Mouse (Mus musculus) limb, embryonic 12.5 days (tissue): Measurements from ENCODE around the gene Stambpl1. TPM values are rescaled to one million over a fixed set of nuclear protein-coding genes. Genes with fewer than 3 reads are reported as not detected.

Experiments
- ATAC-seq: fragments of 200-750 bp; cut with Nextera tagmentation; 2 replicates; pipeline ENCODE4 v1.8.0; 2017; ENCODE audit warnings: low read depth, moderate TSS enrichment; ENCODE audit not compliant: insufficient number of reproducible peaks, insufficient read depth, low FRiP score, low TSS enrichment
- H3K27ac ChIP-seq: fragments of 300-500 bp; sonication (generic); 2 replicates; pipeline ENCODE4 v1.5.1; 2016; ENCODE audit warnings: mild to moderate bottlenecking, moderate library complexity
- H3K27me3 ChIP-seq: fragments of 300-500 bp; sonication (generic); 2 replicates; pipeline ENCODE4 v1.6.1; 2016; ENCODE audit warnings: mild to moderate bottlenecking, moderate library complexity
- H3K36me3 ChIP-seq: fragments of 300-500 bp; sonication (generic); 2 replicates; pipeline ENCODE4 v1.6.1; 2016; ENCODE audit warnings: mild to moderate bottlenecking, moderate library complexity
- H3K4me1 ChIP-seq: fragments of 300-500 bp; sonication (generic); replicated peaks from 2 replicates; pipeline ENCODE4 v1.6.1; 2016
- H3K4me2 ChIP-seq: fragments of 300-500 bp; sonication (generic); 2 replicates; pipeline ENCODE4 v1.6.1; 2016; ENCODE audit warnings: mild to moderate bottlenecking, moderate library complexity
- H3K4me3 ChIP-seq: fragments of 300-500 bp; sonication (generic); replicated peaks from 2 replicates; pipeline ENCODE4 v1.5.1; 2016; ENCODE audit warnings: mild to moderate bottlenecking
- H3K9ac ChIP-seq: fragments of 300-500 bp; sonication (generic); replicated peaks from 2 replicates; pipeline ENCODE4 v1.6.1; 2016; ENCODE audit warnings: mild to moderate bottlenecking, moderate library complexity
- H3K9me3 ChIP-seq: fragments of 300-500 bp; sonication (generic); 2 replicates; pipeline ENCODE4 v1.6.1; 2016; ENCODE audit warnings: mild to moderate bottlenecking, moderate library complexity
- WGBS: fragments of 180-500 bp; shearing (Covaris S2); methylation state at CpG from one replicate; pipeline ENCODE4 v1.1.7; 2016; 5-methylcytosine and 5-hydroxymethylcytosine counted together
- polyA plus RNA-seq: library from polyadenylated mRNA; unstranded; fragments of >200 nt; fragmentation: Nextera tagmentation; extraction: Ambion mirVana; gene quantifications from 2 replicates; pipeline ENCODE4 v1.2.1, GENCODE M21; 2016

The Stambpl1 gene
- 10.8 and 11.3 TPM in 2 replicates for polyA plus RNA-seq

DNA sequence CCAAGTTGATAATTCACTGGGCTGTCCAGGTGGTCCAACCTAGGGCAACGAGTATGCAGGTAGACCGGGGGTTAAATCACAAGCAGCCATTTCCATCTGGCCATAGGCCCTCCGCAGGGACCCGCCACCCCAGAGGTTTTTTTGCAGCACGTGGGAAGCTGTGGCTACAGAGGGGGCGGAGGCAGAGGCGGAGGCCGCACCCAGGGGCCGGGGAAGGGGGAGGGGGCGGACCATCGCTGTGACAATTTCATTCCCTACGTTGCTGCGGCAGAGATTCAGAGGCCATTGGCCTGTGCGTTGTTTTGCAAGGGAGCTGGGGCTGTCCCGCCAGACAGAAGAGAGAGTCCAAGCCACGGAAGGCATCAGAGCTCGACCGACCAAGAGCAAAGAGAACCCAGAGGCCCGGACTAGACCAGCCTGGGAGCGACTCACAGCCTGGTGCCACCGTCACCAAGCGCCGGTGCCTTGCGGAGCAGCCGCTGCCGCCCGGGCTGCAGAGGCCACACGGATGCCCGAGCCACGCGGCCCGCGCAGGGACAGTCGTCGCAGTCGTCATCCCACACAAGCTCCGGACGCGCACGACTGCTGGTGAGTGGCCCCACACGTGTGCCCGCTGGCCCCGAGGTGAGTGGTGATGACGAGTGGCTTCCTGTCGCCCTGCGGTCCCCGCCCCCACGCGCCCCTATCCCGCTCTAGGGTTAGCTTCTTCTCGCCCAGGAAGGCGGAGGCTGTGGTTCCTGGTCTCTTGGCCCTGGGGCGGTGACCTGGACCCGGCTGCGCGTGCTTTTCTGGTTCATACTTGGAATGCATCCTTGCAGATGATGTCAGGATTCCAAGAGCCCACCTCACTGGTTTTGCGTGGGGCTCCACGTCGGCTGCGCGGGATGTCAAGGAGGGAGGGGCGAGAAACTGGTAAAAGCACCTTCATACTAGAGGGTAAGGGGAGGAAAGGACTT lies at the start of gene Stambpl1:
TSS of gene Stambpl1 (plus strand) at position 222 of the 956 bp plus-strand sequence.
- H3K9ac ChIP-seq = peak within 1 kb of the TSS; percentile 69
- peaks cover 24% of the 10 kb centered on the region for H3K4me1 ChIP-seq
- peak within 1 kb of the TSS; percentile 59; the same call in 1 of the 2 replicates for H3K27ac ChIP-seq
- H3K36me3 ChIP-seq = no peaks in the 10 kb centered on the region
- peak within 1 kb of the TSS; percentile 75 for H3K4me3 ChIP-seq
- H3K4me2 ChIP-seq = peak within 1 kb of the TSS; percentile 93
- ATAC-seq = peak; percentile 69
- peaks cover 10% of the 10 kb centered on the region; the same call in 1 of the 2 replicates for H3K27me3 ChIP-seq
- under 1% methylated on average over 62 of the region's 62 CpGs for WGBS
- no peaks in the 10 kb centered on the region for H3K9me3 ChIP-seq

DNA sequence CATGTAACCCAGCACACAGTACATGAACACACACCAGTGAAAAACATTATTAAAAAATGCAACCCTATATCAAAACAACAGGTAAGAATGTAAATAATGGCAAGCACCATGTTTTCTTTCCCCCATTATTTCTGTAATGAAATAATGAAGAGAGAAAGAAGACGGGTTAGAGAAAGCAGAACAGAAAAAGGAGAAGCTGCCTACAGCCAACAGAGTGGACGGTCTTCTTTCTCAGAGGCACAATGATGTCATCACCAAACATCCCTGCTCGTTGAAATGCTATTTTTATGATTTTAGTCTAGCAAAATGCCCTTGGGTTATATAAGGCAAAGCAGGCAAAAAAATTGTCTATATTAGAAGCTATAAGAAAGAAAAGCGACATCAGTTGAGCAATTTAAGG lies 43.6 kb upstream of the Stambpl1 start:
- peaks cover 2% of the 10 kb centered on the region; the same call in 1 of the 2 replicates for H3K4me1 ChIP-seq
- no peak overlapping the region for H3K27ac ChIP-seq
- H3K4me3 ChIP-seq = no peak overlapping the region
- no peak overlapping the region for H3K9ac ChIP-seq
- ATAC-seq = no peak
- no peak overlapping the region for H3K4me2 ChIP-seq
- no peaks in the 10 kb centered on the region for H3K36me3 ChIP-seq
- H3K9me3 ChIP-seq = no peaks in the 10 kb centered on the region
- H3K27me3 ChIP-seq = no peaks in the 10 kb centered on the region
- 82% methylated on average over 4 of the region's 4 CpGs for WGBS

DNA sequence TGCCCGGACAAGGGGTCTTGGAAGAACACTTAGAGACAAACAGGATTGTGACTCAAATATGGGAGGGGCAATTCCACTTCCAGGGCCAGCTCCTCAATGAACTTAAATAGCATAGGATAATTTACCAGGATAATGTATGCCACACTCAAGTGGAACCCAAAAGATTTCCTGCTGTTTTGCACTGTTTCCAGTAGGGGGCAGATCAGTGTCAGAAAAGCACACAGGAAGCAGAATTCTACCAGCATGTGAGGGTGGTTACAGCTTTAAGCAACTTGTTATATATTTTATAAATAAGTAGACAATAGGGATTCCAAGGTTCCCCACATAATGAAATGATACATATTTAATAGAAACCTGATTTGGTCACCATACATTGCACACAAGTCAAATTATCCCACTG lies 40.1 kb upstream of the Stambpl1 start:
- H3K4me2 ChIP-seq = no peak overlapping the region
- no peak overlapping the region for H3K4me3 ChIP-seq
- no peak overlapping the region for H3K9ac ChIP-seq
- no peaks in the 10 kb centered on the region for H3K27me3 ChIP-seq
- no peaks in the 10 kb centered on the region for H3K36me3 ChIP-seq
- H3K27ac ChIP-seq = no peak overlapping the region
- peaks cover 8% of the 10 kb centered on the region; the same call in 1 of the 2 replicates for H3K4me1 ChIP-seq
- no peaks in the 10 kb centered on the region for H3K9me3 ChIP-seq
- no peak for ATAC-seq
- WGBS = 86% methylated on average over 1 of the region's 1 CpGs

DNA sequence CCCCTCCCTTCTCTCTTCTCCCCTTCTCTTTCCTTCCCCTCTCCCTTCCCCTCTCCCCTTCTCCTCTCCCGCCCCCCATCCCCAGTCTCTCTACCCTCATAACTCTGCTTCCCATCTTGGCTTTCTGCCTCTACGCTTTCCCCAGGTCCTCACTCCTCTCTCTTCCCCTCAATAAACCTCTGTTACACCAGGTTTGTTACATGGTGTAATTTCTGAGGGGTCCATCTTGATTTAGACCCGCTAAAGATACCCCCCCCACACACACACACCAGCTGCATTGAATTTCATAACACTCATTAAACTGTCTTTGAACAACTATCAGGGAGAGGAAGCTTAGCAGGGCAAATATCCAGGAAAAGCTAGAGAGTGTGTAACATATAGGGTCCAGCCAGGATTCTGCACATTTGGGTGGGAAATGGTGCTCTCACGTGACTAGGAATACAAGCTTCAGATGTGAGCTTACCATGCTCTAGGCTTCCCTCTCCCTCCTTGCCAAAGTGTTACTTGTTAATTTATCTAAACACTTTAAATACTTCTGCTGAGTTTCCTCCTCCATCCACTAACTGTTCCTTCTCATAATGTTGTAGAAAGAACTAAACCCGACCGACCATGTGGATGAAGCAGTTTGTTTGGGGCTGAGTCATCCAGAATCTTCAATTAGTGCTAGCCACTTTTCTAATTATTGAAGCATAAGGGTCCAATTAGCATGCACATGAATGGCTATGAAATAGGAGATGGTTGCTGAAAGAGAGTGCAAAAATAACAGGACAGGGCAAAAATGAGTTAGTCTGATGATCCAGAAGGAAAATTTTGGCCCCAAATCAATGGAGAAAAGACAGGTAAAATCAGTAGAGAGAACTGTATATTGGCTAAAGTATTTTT lies 38.5 kb upstream of the Stambpl1 start:
- WGBS = 38% methylated on average over 6 of the region's 6 CpGs
- H3K4me3 ChIP-seq = no peak overlapping the region
- H3K36me3 ChIP-seq = no peaks in the 10 kb centered on the region
- ATAC-seq = no peak
- H3K9ac ChIP-seq = no peak overlapping the region
- no peaks in the 10 kb centered on the region for H3K9me3 ChIP-seq
- no peak overlapping the region for H3K4me2 ChIP-seq
- H3K27ac ChIP-seq = no peak overlapping the region
- H3K4me1 ChIP-seq = peaks cover 8% of the 10 kb centered on the region; the same call in 1 of the 2 replicates
- H3K27me3 ChIP-seq = no peaks in the 10 kb centered on the region

DNA sequence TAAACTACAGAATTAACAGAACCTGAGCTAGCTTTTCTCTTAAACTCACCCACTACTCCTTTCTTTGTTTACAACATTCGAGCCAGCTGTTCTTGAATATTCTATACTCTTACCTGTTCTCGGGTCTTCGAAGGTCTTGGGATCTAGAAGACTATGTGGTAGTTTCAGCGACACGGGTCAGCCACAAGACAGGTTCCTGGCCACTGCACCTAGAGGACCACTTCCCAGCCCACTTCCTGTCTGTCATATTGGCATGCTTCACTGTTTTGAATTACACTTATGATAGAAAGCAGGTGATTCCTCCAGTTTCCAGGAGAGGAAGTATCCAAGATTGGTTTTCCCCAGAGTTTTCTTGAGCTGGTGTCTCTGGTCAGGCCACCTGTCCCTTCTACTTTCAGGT lies 29.3 kb upstream of the Stambpl1 start:
- 88% methylated on average over 5 of the region's 5 CpGs for WGBS
- ATAC-seq = no peak
- H3K9ac ChIP-seq = no peak overlapping the region

DNA sequence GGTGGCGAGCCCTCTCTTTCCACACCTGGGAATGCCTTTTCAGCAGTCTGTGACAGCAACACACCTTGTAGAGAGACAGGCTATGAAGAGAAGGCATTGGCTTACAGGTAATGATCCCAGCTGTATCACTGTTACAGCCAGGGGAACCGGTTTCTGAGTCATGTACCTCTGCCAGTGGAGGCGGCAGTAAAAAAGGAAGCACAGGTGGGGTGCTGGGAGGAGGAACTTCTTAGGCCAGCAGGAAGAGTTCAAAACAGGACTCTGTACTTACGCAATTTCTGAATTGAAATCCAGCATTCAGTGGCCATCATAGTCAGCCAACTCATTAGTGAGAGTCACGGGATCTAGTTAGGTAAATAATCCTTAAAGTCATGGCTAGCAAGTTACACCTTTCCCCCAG lies 26.1 kb upstream of the Stambpl1 start, which contains the start of gene Ankrd22:
TSS of gene Ankrd22 (minus strand) at position 163 of the 400 bp plus-strand sequence.
- Histone ChIP-seq H3K4me3 (no peak within 1 kb of the TSS), H3K9me3 (no peaks in the 10 kb centered on the region), H3K4me1 (peaks cover 7% of the 10 kb centered on the region; the same call in 1 of the 2 replicates), H3K27ac (no peak within 1 kb of the TSS), H3K9ac (no peak within 1 kb of the TSS), H3K27me3 (no peaks in the 10 kb centered on the region), H3K4me2 (no peak within 1 kb of the TSS), H3K36me3 (no peaks in the 10 kb centered on the region)
- ATAC-seq = no peak
- WGBS = 61% methylated on average over 5 of the region's 5 CpGs

More for the DNA sequence above, 29.3 kb upstream of the Stambpl1 start:
- Histone ChIP-seq H3K4me1 (peaks cover under 1% of the 10 kb centered on the region; the same call in 1 of the 2 replicates), H3K4me2 (no peak overlapping the region), H3K4me3 (no peak overlapping the region), H3K27ac (no peak overlapping the region), H3K9me3 (no peaks in the 10 kb centered on the region), H3K36me3 (no peaks in the 10 kb centered on the region), H3K27me3 (no peaks in the 10 kb centered on the region)

DNA sequence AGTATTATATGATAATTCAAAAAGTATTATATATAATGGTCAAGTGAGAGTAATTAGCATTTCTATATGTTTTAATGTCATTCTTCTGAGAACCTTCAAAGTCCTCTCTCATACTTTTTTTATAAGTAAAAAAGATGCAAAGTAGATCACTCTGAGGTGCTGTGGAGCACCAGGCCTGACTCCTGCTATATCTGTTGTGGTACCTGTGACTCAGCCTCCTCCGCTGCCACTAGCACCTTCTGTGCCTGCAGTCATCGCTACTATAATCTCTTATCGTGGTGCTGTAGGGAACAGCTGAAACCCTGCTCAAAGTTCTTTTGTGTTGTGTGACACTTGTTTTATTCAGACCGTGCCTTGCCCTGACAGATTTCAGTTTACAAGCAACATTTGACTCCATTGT lies 25.6 kb upstream of the Stambpl1 start:
- H3K9ac ChIP-seq = no peak overlapping the region
- WGBS = 89% methylated on average over 4 of the region's 4 CpGs
- H3K27ac ChIP-seq = no peak overlapping the region
- no peaks in the 10 kb centered on the region for H3K27me3 ChIP-seq
- H3K9me3 ChIP-seq = no peaks in the 10 kb centered on the region
- ATAC-seq = no peak
- no peaks in the 10 kb centered on the region for H3K36me3 ChIP-seq
- no peak overlapping the region for H3K4me2 ChIP-seq
- H3K4me3 ChIP-seq = no peak overlapping the region
- peaks cover 7% of the 10 kb centered on the region; the same call in 1 of the 2 replicates for H3K4me1 ChIP-seq

DNA sequence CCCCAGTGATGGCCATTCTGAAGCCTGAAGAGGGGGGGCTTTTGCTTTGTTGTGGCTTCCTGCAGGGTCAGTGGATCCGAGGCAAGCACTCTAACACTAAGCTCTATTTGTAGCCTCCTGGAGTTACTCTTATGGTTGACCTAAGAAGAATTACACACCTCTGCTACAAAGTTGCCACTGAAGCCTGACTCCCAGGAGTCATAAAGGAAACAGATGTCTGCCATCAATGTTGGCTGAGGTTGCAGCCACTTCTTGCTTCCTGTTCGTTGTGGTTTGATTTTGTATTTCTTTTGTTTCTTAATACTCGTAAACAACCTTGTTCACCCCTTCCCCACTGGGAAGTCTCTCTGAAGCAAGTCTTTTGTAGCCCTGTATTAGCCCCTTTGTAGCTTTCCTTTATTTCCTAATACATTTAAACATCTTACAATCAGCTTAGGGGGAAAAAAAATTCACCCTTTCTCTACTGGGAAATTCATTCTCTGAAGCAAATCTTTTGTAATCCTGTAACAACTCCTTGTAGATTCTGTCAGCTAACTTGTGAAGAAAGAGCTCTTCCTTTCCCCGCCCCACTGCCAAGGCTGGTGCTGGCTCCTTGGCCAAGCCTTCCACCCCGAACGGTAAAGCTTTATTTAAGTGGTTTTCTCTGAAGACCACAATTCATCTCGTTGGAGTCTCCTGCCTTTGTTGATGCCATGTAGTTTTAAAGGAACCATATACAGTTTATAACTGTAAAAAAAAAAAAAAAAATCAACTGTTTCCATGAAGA lies 23.9 kb upstream of the Stambpl1 start:
- Histone ChIP-seq H3K27me3 (no peaks in the 10 kb centered on the region), H3K4me2 (no peak overlapping the region), H3K4me3 (no peak overlapping the region), H3K9me3 (no peaks in the 10 kb centered on the region), H3K27ac (0 out of 2 replicates have a peak overlapping the region, but pooled peaks have one; percentile 35), H3K9ac (no peak overlapping the region), H3K36me3 (no peaks in the 10 kb centered on the region), H3K4me1 (peaks cover 7% of the 10 kb centered on the region; the same call in 1 of the 2 replicates)
- 50% methylated on average over 7 of the region's 7 CpGs for WGBS
- ATAC-seq = no peak

DNA sequence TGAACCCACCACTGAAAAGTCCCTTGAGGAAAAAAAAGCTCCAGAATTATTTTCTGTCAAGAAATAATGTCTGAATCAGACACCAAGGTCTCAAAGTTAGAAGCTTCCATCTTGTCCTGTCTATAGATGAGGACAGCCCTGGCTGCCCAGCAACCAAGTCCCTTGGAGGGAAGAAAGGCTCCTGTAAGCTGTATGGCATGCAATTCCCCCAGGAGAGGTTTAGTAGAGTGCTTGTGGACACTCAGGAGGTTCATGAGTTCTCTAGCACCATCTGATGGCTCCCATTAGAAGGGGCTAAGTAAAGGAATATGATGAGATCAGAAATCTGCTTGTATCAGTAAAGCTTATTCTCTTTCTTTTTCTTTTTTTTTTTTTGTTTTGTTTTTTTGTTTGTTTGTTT lies 22.9 kb upstream of the Stambpl1 start:
- Histone ChIP-seq H3K4me2 (no peak overlapping the region), H3K36me3 (no peaks in the 10 kb centered on the region), H3K27me3 (no peaks in the 10 kb centered on the region), H3K9ac (no peak overlapping the region), H3K27ac (no peak overlapping the region), H3K4me3 (no peak overlapping the region), H3K9me3 (no peaks in the 10 kb centered on the region), H3K4me1 (peaks cover 15% of the 10 kb centered on the region)
- ATAC-seq = no peak

DNA sequence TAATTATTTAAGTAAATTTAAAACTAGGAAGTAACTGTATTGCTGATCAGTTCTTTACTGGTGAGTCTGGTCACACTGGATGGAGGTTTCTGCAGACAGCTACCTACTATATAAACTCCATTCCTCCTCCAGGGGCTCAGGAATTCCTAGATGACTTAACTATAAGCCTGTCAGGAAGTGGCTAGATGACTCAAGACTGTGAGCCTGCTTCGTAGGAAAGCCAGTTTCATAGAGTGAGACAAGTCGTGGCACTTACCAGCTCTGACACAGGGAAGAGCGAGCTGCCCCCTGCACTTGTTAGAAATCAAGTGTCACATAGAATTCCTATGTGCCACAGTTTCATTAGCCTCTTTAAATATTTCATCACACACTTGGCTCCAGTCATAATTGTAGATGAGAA lies 20.9 kb upstream of the Stambpl1 start:
- Histone ChIP-seq H3K4me3 (no peak overlapping the region), H3K27ac (no peak overlapping the region), H3K9ac (no peak overlapping the region), H3K36me3 (no peaks in the 10 kb centered on the region), H3K27me3 (no peaks in the 10 kb centered on the region), H3K9me3 (no peaks in the 10 kb centered on the region), H3K4me2 (no peak overlapping the region), H3K4me1 (peaks cover 17% of the 10 kb centered on the region)
- 53% methylated on average over 3 of the region's 3 CpGs for WGBS
- ATAC-seq = no peak
